Mouse (Mus musculus): Measurements from ENCODE around the gene Mc1r. TPM values are rescaled to one million over a fixed set of nuclear protein-coding genes. Genes with fewer than 3 reads are reported as not detected.
"Not testable (repeated sequence)": the region's sequence is repeated elsewhere in the genome, so short reads cannot be mapped to it uniquely, and the experiment has no call there.

Mc1r gene
- polyA plus RNA-seq, 1 experiment from 2014 or later, result 0.47 TPM

DNA sequence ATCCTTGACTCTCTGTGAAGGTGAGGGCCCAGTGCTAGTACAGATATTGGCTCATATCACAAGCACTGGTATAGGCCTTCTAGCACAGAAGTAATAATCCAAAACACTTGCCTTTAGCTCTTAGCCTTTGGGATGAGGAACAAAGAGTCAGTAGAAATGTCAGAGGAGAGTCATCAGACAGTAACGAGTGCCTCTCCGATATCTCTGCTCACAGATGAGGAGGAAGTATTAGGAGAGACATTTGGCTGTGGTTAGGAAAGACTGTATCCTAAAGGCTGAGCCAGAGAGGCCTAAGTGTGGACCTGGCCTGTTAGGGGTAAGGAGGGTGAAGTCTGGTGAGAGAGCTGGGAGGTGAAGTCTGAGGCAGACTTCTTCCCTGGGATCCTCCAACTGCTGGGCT is 34.9 kb downstream of the Mc1r start:
- no peak overlapping the region for H3K4me3 ChIP-seq (replicated peaks)
- no peak for ATAC-seq (ENCODE audit: insufficient number of reproducible peaks, low FRiP score, low TSS enrichment, low read depth)
- H3K27ac ChIP-seq (replicated peaks), result no peak overlapping the region
- H3K36me3 ChIP-seq, result 0 out of 2 replicates have a peak, but pooled peaks cover 6% of the 10 kb centered on the region
- no peaks in the 10 kb centered on the region for H3K27me3 ChIP-seq
- 79% methylated on average over 2 of the region's 2 CpGs for WGBS
- peaks cover 11% of the 10 kb centered on the region for H3K4me1 ChIP-seq
- no peak overlapping the region for H3K9ac ChIP-seq
- no peak overlapping the region for H3K4me2 ChIP-seq (replicated peaks)
- H3K9me3 ChIP-seq (replicated peaks), result no peaks in the 10 kb centered on the region

DNA sequence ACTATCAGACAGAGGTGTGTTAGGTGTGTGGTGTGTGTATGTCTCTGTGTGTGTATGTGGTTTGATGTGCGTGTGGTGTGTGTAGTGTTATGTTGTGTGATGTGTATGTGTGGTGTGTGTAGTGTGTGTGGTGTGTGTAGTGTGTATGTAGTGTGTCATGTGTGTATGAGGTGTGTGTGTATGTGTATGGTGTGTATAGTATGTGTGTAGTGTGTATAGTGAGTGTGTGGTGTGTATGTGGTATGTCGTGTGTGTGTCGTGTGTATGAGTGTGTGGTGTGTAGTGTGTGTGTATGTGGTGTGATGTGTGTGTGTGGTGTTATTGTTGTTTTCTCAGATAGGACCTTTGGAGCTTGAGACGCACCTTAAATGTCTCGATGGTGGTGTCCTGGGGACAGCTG is 35.4 kb downstream of the Mc1r start:
- no peak for ATAC-seq (ENCODE audit: insufficient number of reproducible peaks, low FRiP score, low TSS enrichment, low read depth)
- Histone ChIP-seq H3K27ac (replicated peaks) (no peak overlapping the region), H3K4me3 (replicated peaks) (peak overlapping the region; percentile 72), H3K4me2 (replicated peaks) (peak overlapping the region; percentile 63; the same call in 1 of the 2 replicates), H3K4me1 (peaks cover 11% of the 10 kb centered on the region), H3K27me3 (no peaks in the 10 kb centered on the region), H3K9me3 (replicated peaks) (no peaks in the 10 kb centered on the region), H3K9ac (no peak overlapping the region), H3K36me3 (0 out of 2 replicates have a peak, but pooled peaks cover 6% of the 10 kb centered on the region)
- 83% methylated on average over 5 of the region's 5 CpGs for WGBS

- Histone ChIP-seq H3K9me3 (replicated peaks) (no peaks in the 10 kb centered on the region), H3K4me1 (peaks cover 11% of the 10 kb centered on the region), H3K36me3 (0 out of 2 replicates have a peak, but pooled peaks cover 6% of the 10 kb centered on the region), H3K9ac (peak overlapping the region; percentile 67), H3K27ac (replicated peaks) (peak overlapping the region; percentile 68; the same call in 1 of the 2 replicates), H3K4me3 (replicated peaks) (peak overlapping the region; percentile 72), H3K27me3 (no peaks in the 10 kb centered on the region), H3K4me2 (replicated peaks) (peak overlapping the region; percentile 63)
- WGBS, result under 1% methylated on average over 41 of the region's 41 CpGs
- peak; percentile 89 for ATAC-seq (ENCODE audit: insufficient number of reproducible peaks, low FRiP score, low TSS enrichment, low read depth)
Observed at GRCm38 (mm10) chr8:123442871-123443575, 36.1 kb downstream of the Mc1r start.

GRCm38 (mm10) chr8:123443576-123443921 is 36.6 kb downstream of the Mc1r start:
- 15% methylated on average over 4 of the region's 4 CpGs for WGBS
- H3K27me3 ChIP-seq, result no peaks in the 10 kb centered on the region
- H3K4me2 ChIP-seq (replicated peaks), result peak overlapping the region; percentile 63
- peak overlapping the region; percentile 67 for H3K9ac ChIP-seq
- ATAC-seq (ENCODE audit: insufficient number of reproducible peaks, low FRiP score, low TSS enrichment, low read depth), result no peak
- H3K4me3 ChIP-seq (replicated peaks), result peak overlapping the region; percentile 72
- H3K36me3 ChIP-seq, result 0 out of 2 replicates have a peak, but pooled peaks cover 6% of the 10 kb centered on the region
- peak overlapping the region; percentile 68; the same call in 1 of the 2 replicates for H3K27ac ChIP-seq (replicated peaks)
- no peaks in the 10 kb centered on the region for H3K9me3 ChIP-seq (replicated peaks)
- H3K4me1 ChIP-seq, result peaks cover 11% of the 10 kb centered on the region

GRCm38 (mm10) chr8:123444131-123444530 is 37.2 kb downstream of the Mc1r start:
- H3K4me1 ChIP-seq, result peaks cover 11% of the 10 kb centered on the region
- H3K9ac ChIP-seq, result no peak overlapping the region
- no peak overlapping the region for H3K27ac ChIP-seq (replicated peaks)
- H3K4me3 ChIP-seq (replicated peaks), result peak overlapping the region; percentile 72
- ATAC-seq (ENCODE audit: insufficient number of reproducible peaks, low FRiP score, low TSS enrichment, low read depth), result no peak
- 66% methylated on average over 6 of the region's 6 CpGs for WGBS
- H3K4me2 ChIP-seq (replicated peaks), result peak overlapping the region; percentile 63
- 0 out of 2 replicates have a peak, but pooled peaks cover 8% of the 10 kb centered on the region for H3K36me3 ChIP-seq
- no peaks in the 10 kb centered on the region for H3K9me3 ChIP-seq (replicated peaks)
- H3K27me3 ChIP-seq, result no peaks in the 10 kb centered on the region

DNA sequence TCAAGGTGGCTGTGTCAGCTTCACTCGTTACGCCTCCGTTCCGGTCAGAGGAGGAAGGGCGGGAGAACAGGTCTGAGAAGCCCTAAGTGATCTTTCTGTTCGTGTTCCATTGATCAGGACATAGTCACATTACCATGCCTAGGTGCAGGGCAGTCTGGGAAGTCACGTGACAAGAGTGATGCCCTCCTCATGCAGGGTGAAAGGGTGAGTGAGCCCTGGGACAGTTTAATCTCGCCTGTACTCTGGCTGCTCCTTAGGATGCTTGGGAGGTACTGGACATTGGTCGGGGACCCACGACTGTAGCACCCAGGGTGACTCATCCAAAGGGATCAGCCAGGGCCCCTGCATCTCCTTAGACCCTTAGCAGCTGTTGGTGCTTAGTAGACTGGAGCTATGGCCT is 39.1 kb downstream of the Mc1r start:
- WGBS, result 83% methylated on average over 10 of the region's 10 CpGs

DNA sequence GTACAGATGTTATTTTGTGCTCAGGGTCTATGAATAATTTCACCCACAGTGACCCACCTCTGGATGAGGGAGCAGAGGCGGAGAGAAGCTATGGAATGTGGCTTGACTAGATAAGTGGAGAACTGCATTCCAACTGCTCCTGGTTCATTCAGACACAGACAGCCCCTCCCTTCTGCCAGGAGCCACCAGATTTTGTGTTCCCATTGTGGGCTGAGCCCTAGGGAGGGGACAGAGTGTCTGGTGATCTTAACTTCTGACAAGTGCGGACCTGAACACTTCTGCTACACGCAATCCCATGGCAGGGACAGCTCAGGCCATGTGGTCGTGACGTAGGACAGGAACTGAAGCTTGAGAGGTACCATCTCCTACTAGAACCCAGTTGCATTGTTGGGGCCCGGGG is 39.9 kb downstream of the Mc1r start:
- Histone ChIP-seq H3K27me3 (no peaks in the 10 kb centered on the region), H3K9me3 (replicated peaks) (no peaks in the 10 kb centered on the region), H3K4me3 (replicated peaks) (no peak overlapping the region), H3K36me3 (peaks cover 21% of the 10 kb centered on the region), H3K9ac (no peak overlapping the region), H3K27ac (replicated peaks) (peak overlapping the region; percentile 48; the same call in 1 of the 2 replicates), H3K4me1 (peaks cover 11% of the 10 kb centered on the region), H3K4me2 (replicated peaks) (no peak overlapping the region)
- ATAC-seq (ENCODE audit: insufficient number of reproducible peaks, low FRiP score, low TSS enrichment, low read depth), result no peak
- WGBS, result 78% methylated on average over 6 of the region's 6 CpGs

More for the DNA sequence above, 39.1 kb downstream of the Mc1r start:
- H3K9ac ChIP-seq, result no peak overlapping the region
- no peaks in the 10 kb centered on the region for H3K9me3 ChIP-seq (replicated peaks)
- no peak overlapping the region for H3K4me3 ChIP-seq (replicated peaks)
- peaks cover 18% of the 10 kb centered on the region for H3K36me3 ChIP-seq
- H3K4me1 ChIP-seq, result peaks cover 11% of the 10 kb centered on the region
- no peak overlapping the region for H3K4me2 ChIP-seq (replicated peaks)
- ATAC-seq (ENCODE audit: insufficient number of reproducible peaks, low FRiP score, low TSS enrichment, low read depth), result no peak
- no peak overlapping the region for H3K27ac ChIP-seq (replicated peaks)
- no peaks in the 10 kb centered on the region for H3K27me3 ChIP-seq

DNA sequence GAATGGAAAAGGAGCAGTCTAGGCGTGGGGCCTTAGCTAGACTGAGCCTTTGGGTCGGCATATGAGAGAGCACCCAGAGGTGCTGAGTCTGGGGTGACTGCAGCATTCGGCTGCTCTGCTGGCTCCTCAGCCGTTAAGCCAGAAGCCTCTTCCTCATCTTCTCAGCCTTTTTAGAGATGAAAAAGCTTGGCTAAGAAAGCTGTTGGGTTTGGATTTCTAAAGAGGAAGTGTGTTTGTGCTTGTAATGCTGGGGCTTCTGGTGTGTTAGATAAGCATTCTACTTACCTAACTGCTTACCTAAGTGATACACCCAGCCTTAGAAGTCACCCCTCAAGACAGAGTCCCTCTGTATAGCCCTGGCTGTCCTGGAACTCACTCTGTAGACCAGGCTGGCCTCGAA is 43.9 kb downstream of the Mc1r start:
- 86% methylated on average over 5 of the region's 5 CpGs for WGBS
- no peak for ATAC-seq (ENCODE audit: insufficient number of reproducible peaks, low FRiP score, low TSS enrichment, low read depth)
- no peaks in the 10 kb centered on the region for H3K9me3 ChIP-seq (replicated peaks)
- H3K4me2 ChIP-seq (replicated peaks), result no peak overlapping the region
- no peak overlapping the region for H3K27ac ChIP-seq (replicated peaks)
- H3K4me1 ChIP-seq, result no peaks in the 10 kb centered on the region
- no peak overlapping the region for H3K9ac ChIP-seq
- no peaks in the 10 kb centered on the region for H3K27me3 ChIP-seq
- H3K4me3 ChIP-seq (replicated peaks), result no peak overlapping the region
- H3K36me3 ChIP-seq, result peaks cover 52% of the 10 kb centered on the region

- H3K27me3 ChIP-seq; ATAC-seq (ENCODE audit: insufficient number of reproducible peaks, low FRiP score, low TSS enrichment, low read depth); H3K4me1 ChIP-seq; H3K27ac ChIP-seq (replicated peaks); H3K4me2 ChIP-seq (replicated peaks); H3K9ac ChIP-seq; H3K4me3 ChIP-seq (replicated peaks); H3K9me3 ChIP-seq (replicated peaks): not testable (repeated sequence)
- peaks cover 56% of the 10 kb centered on the region for H3K36me3 ChIP-seq
- WGBS, result 91% methylated on average over 12 of the region's 12 CpGs
Observed at GRCm38 (mm10) chr8:123451747-123452146, 44.8 kb downstream of the Mc1r start.

- Histone ChIP-seq H3K36me3 (peaks cover 56% of the 10 kb centered on the region), H3K27me3 (no peaks in the 10 kb centered on the region), H3K4me2 (replicated peaks) (no peak overlapping the region), H3K27ac (replicated peaks) (no peak overlapping the region), H3K4me3 (replicated peaks) (no peak overlapping the region), H3K4me1 (no peaks in the 10 kb centered on the region), H3K9ac (no peak overlapping the region), H3K9me3 (replicated peaks) (no peaks in the 10 kb centered on the region)
- 86% methylated on average over 4 of the region's 4 CpGs for WGBS
- no peak for ATAC-seq (ENCODE audit: insufficient number of reproducible peaks, low FRiP score, low TSS enrichment, low read depth)
Observed at GRCm38 (mm10) chr8:123452149-123452548, 45.2 kb downstream of the Mc1r start.

- Histone ChIP-seq H3K4me2 (replicated peaks) (no peak overlapping the region), H3K4me3 (replicated peaks) (no peak overlapping the region), H3K36me3 (peaks cover 67% of the 10 kb centered on the region), H3K9ac (no peak overlapping the region), H3K9me3 (replicated peaks) (no peaks in the 10 kb centered on the region), H3K4me1 (no peaks in the 10 kb centered on the region), H3K27me3 (no peaks in the 10 kb centered on the region), H3K27ac (replicated peaks) (no peak overlapping the region)
- WGBS, result 81% methylated on average over 7 of the region's 7 CpGs
- ATAC-seq (ENCODE audit: insufficient number of reproducible peaks, low FRiP score, low TSS enrichment, low read depth), result no peak
Observed at GRCm38 (mm10) chr8:123453291-123453690, 46.4 kb downstream of the Mc1r start.

DNA sequence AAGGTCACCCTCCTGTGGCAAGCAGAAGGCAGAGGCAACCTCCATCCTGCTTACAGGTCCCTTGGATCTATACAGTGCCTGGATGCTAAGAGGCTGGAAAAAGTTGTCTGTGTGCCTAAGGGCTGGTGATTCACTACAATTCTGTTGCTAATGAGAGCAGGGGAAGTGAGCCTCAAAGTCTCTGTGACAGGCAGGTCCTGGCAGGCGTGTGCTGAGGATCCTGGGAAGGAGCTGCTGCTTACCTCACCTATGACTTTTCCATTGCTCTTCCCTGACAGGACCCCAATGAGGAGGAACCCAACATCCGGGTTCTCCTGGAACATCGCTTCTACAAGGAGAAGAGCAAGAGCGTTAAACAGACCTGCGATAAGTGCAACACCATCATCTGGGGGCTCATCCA is 47.0 kb downstream of the Mc1r start:
- ATAC-seq (ENCODE audit: insufficient number of reproducible peaks, low FRiP score, low TSS enrichment, low read depth), result no peak

More for the DNA sequence above, 47.0 kb downstream of the Mc1r start:
- Histone ChIP-seq H3K27me3 (no peaks in the 10 kb centered on the region), H3K4me3 (replicated peaks) (peak overlapping the region; percentile 23; the same call in 1 of the 2 replicates), H3K4me2 (replicated peaks) (no peak overlapping the region), H3K9me3 (replicated peaks) (no peaks in the 10 kb centered on the region), H3K36me3 (peaks cover 73% of the 10 kb centered on the region), H3K9ac (no peak overlapping the region), H3K4me1 (no peaks in the 10 kb centered on the region), H3K27ac (replicated peaks) (no peak overlapping the region)
- WGBS, result 73% methylated on average over 5 of the region's 5 CpGs
